Mouse (Mus musculus) olfactory bulb, adult 2 months (tissue): ENCODE measurements around the gene Rcc1. TPM values are rescaled to one million over a fixed set of nuclear protein-coding genes. Genes with fewer than 3 reads are reported as not detected.

Experiments
- H3K27ac ChIP-seq: fragments of 200-500 bp; 2 replicates; pipeline ENCODE4 v1.5.1; 2012; ENCODE audit warnings: low read depth, low read length; ENCODE audit not compliant: insufficient read depth
- H3K4me1 ChIP-seq: fragments of 200-500 bp; 2 replicates; pipeline ENCODE4 v1.6.1; 2012; ENCODE audit warnings: low read length; ENCODE audit not compliant: control insufficient read depth, insufficient read depth
- H3K4me3 ChIP-seq: fragments of 200-500 bp; 2 replicates; pipeline ENCODE4 v1.5.1; 2012; ENCODE audit warnings: mild to moderate bottlenecking, low read depth, low read length, moderate library complexity; ENCODE audit not compliant: insufficient read depth
- CTCF ChIP-seq: fragments of 200-500 bp; IDR thresholded peaks from 2 replicates; pipeline ENCODE4 v1.5.1; 2012; ENCODE audit warnings: low read depth, mild to moderate bottlenecking, low read length, moderate library complexity; ENCODE audit not compliant: insufficient read depth
- POLR2A ChIP-seq: fragments of 200-500 bp; IDR thresholded peaks from 2 replicates; pipeline ENCODE4 v1.6.1; 2012; ENCODE audit warnings: mild to moderate bottlenecking, low read depth, low read length, moderate library complexity; ENCODE audit not compliant: insufficient read depth
- WGBS: fragments of 180-500 bp; shearing (Covaris S2); methylation state at CpG from one replicate; pipeline ENCODE4 v1.1.7; 2018; 5-methylcytosine and 5-hydroxymethylcytosine counted together
- polyA plus RNA-seq: library from polyadenylated mRNA; stranded (reverse); fragments of >200 nt; gene quantifications from 2 replicates; pipeline ENCODE4 v1.2.4, GENCODE M21; 2012; ENCODE audit warnings: low replicate concordance; ENCODE audit not compliant: missing spikeins, insufficient read depth, insufficient read length

Gene Rcc1
- polyA plus RNA-seq, 1 experiment = not detected

DNA sequence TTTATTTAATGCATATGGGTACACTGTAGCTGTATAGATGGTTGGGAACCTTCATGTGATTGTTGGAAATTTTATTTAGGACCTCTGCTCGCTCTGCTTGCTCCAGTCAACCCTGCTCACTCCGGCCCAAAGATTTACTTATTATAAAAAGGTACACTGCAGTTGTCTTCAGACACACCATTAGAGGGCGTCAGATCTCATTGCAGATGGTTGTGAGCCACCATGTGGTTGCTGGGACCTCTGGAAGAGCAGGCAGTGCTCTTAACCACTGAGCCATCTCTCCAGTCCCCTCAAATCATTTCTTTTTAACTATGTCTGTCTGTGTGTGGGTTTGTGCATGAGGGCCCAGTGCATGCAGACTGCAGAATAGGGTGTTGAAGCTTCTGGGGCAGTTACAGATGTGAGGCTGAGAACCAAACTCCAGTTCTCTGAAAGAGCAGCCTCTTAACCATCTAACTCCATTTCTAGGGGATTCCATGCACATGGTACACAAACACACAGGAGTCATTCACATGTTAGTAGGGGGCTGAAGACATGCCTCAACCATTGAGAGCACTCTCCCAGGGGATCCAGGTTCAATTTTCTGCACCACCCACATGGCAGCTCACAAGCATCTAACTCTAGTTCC is 3.8 kb downstream of the Rcc1 start:
- 63% methylated on average over 3 of the region's 3 CpGs for WGBS

DNA sequence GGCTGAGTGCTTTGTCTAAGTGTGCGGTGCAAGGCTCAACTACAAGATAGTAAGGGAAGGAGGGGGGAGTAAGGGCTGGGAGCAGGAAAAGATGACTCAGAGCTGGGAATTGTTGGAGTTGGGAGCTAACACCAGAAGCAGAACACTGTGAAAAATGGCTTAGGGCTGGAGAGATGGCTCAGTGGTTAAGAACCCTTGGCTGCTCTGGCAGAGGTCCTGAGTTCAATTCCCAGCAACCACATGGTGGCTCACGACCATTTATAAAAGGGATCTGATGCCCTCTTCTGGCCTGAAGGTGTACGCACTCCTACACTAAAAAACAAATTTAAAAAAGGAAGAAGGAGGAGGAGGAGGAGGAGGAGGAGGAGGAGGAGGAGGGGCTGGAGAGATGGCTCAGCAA is 6.7 kb downstream of the Rcc1 start:
- WGBS = 42% methylated on average over 3 of the region's 3 CpGs
- no peak overlapping the region for H3K27ac ChIP-seq
- TF ChIP-seq POLR2A = no peak
- no peak for TF ChIP-seq CTCF
- H3K4me1 ChIP-seq = peaks cover 7% of the 10 kb centered on the region; the same call in 1 of the 2 replicates
- no peak overlapping the region for H3K4me3 ChIP-seq

More for the DNA sequence above, 3.8 kb downstream of the Rcc1 start:
- Histone ChIP-seq H3K4me3 (no peak overlapping the region), H3K27ac (no peak overlapping the region), H3K4me1 (peaks cover 5% of the 10 kb centered on the region; the same call in 1 of the 2 replicates)
- no peak for TF ChIP-seq CTCF
- no peak for TF ChIP-seq POLR2A

GRCm38 (mm10) chr4:132346261-132346660 is 7.1 kb downstream of the Rcc1 start:
- WGBS = 79% methylated on average over 4 of the region's 4 CpGs

GRCm38 (mm10) chr4:132345843-132346212 is 7.6 kb downstream of the Rcc1 start:
- peak overlapping the region; percentile 79 for H3K4me3 ChIP-seq
- TF ChIP-seq CTCF = no peak
- TF ChIP-seq POLR2A = no peak
- H3K4me1 ChIP-seq = peaks cover 7% of the 10 kb centered on the region; the same call in 1 of the 2 replicates
- 42% methylated on average over 5 of the region's 5 CpGs for WGBS
- H3K27ac ChIP-seq = no peak overlapping the region

More at GRCm38 (mm10) chr4:132346261-132346660, 7.1 kb downstream of the Rcc1 start:
- TF ChIP-seq CTCF = no peak
- no peak for TF ChIP-seq POLR2A
- H3K4me3 ChIP-seq = no peak overlapping the region
- no peak overlapping the region for H3K27ac ChIP-seq
- peaks cover 7% of the 10 kb centered on the region; the same call in 1 of the 2 replicates for H3K4me1 ChIP-seq

DNA sequence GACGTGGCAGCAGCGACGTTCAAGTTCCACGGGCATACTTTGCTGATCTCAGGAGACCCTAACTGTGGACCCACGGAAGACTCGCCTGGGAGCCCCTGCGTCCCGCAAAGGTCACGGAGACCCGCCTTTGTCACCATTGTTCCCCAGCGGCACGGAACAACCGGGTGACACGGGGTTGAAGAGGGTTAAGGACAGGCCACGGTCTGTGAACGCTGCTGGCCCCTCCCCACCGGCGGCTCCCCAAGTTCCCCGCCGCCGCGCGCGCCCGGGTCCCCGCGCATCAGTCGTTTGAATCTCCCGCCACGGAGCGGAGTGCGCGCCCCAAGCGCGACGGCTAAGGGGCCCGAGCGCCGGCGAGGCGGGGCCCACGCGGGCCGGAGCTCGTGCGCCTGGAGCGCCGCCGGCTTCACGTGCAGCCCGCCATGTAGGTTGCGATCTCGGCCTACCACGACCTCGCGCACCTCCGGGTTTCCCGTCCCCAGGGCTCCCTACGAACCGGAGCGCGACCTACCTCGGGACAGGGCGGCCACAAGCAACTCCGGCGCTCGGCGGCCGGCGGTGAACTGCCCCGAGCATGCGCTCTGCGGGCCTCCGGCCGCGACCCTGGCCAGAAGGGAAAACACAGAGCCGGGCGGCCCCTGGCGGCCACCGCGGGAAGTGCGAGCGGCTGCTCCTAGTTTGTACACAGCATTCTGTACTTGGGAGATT is 8.1 kb downstream of the Rcc1 start:
- peaks cover 7% of the 10 kb centered on the region; the same call in 1 of the 2 replicates for H3K4me1 ChIP-seq
- peak overlapping the region; percentile 22; the same call in 1 of the 2 replicates for H3K27ac ChIP-seq
- H3K4me3 ChIP-seq = peak overlapping the region; percentile 79
- TF ChIP-seq POLR2A (peak; percentile 46), CTCF (peak; percentile 93)
- under 1% methylated on average over 83 of the region's 83 CpGs for WGBS

- WGBS = 7% methylated on average over 13 of the region's 13 CpGs
- peak overlapping the region; percentile 79 for H3K4me3 ChIP-seq
- peaks cover 7% of the 10 kb centered on the region; the same call in 1 of the 2 replicates for H3K4me1 ChIP-seq
- no peak overlapping the region for H3K27ac ChIP-seq
- TF ChIP-seq POLR2A (no peak), CTCF (no peak)
Observed at GRCm38 (mm10) chr4:132344403-132345134, 8.8 kb downstream of the Rcc1 start.

GRCm38 (mm10) chr4:132341451-132341850 is 12.0 kb downstream of the Rcc1 start:
- Histone ChIP-seq H3K27ac (no peak overlapping the region), H3K4me3 (no peak overlapping the region), H3K4me1 (peaks cover 7% of the 10 kb centered on the region; the same call in 1 of the 2 replicates)
- WGBS = 94% methylated on average over 3 of the region's 3 CpGs
- TF ChIP-seq CTCF = no peak
- no peak for TF ChIP-seq POLR2A

- WGBS = 57% methylated on average over 13 of the region's 13 CpGs
- Histone ChIP-seq H3K27ac (no peak overlapping the region), H3K4me1 (no peaks in the 10 kb centered on the region), H3K4me3 (no peak overlapping the region)
- no peak for TF ChIP-seq CTCF
- TF ChIP-seq POLR2A = no peak
Observed at GRCm38 (mm10) chr4:132338943-132339342, 14.5 kb downstream of the Rcc1 start.

- no peak overlapping the region for H3K27ac ChIP-seq
- H3K4me1 ChIP-seq = peaks cover 6% of the 10 kb centered on the region; the same call in 1 of the 2 replicates
- H3K4me3 ChIP-seq = no peak overlapping the region
- TF ChIP-seq POLR2A (no peak), CTCF (no peak)
- WGBS = 90% methylated on average over 6 of the region's 6 CpGs
Observed at GRCm38 (mm10) chr4:132332880-132333279, 20.5 kb downstream of the Rcc1 start.
